Comparison of ENCODE assay signal across 10 mouse cellular contexts in the genomic region with DNA sequence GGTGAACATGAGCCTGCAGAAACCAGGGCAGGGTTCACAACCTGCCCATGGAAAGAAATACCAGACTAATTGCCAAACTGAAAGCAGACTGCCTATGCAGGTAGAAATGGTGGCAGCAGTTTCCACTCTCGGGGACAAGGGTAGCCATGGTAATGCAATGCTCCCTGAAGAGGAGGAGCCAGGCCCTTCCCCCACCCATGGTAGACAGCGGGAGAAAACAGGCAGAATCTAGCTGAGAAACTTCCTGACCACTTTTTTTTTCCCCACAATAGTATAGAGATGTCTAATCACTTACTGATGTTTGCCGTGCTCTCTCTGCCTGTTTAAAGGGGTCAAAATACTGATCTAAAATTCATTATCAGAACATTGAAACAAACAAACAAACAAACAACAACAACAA. TPM values are rescaled to one million over a fixed set of nuclear protein-coding genes. Genes with fewer than 3 reads are reported as not detected.
DNase-seq lines count a peak whose midpoint lies in the region; ATAC-seq and TF ChIP-seq lines count a peak whose summit lies in the region.
"Had no signal": no experiment of that assay in that cellular context is flagged by ENCODE, and none has a peak within 500 bp of the region (broad histone marks: within the 10 kb centered on the region; RNA-seq: fewer than 3 reads in every experiment).

No protein-coding gene starts in this region.

- no peaks in the 10 kb centered on the region for H3K36me3 ChIP-seq in heart, postnatal 0 days (replicated peaks; ENCODE audit: control insufficient read depth, insufficient read depth, low read length)
- peaks cover 0 to 12% of the 10 kb centered on the region in 2 experiments; a peak in 2 of 4 replicates for H3K36me3 ChIP-seq in MEL (ENCODE audit: control insufficient read depth in 1 of 2, insufficient read depth in 2 of 2, low read length in 2 of 2)
- H3K36me3 ChIP-seq in embryonic facial prominence, embryonic 14.5 days (ENCODE audit: control insufficient read depth, insufficient read depth, low read length) = no peaks in the 10 kb centered on the region
- no peaks in the 10 kb centered on the region for H3K36me3 ChIP-seq in liver, adult 2 months (ENCODE audit: control insufficient read depth, insufficient read depth, low read length)

- intact Hi-C loops in left cerebral cortex, postnatal 4 days (cut with DNase I) = no loop called here

- DNase-seq in heart, postnatal 0 days (ENCODE audit: low spot score) = no peak
- no peak for DNase-seq in heart, adult 9 months (ENCODE audit: low spot score in 2 of 2)
- peak; percentile 83 for DNase-seq in MEL (ENCODE audit: low read depth, low spot score)
- DNase-seq in embryonic facial prominence, embryonic 14.5 days (ENCODE audit: low spot score) = no peak
- DNase-seq in liver, adult 2 months (ENCODE audit: extremely low read depth, low read depth, low spot score) = peak; percentile 89
- DNase-seq in left cerebral cortex, postnatal 4 days = no peak
- no peak for DNase-seq in right cerebral cortex, postnatal 4 days
- DNase-seq in layer of hippocampus, adult 18-20 months (ENCODE audit: low spot score in 2 of 2) = no peak
- DNase-seq: cerebellum, adult 9-11 months had no signal

- no peaks in the 10 kb centered on the region for H3K9me3 ChIP-seq in heart, postnatal 0 days (replicated peaks; ENCODE audit: control insufficient read depth, low read length)
- no peaks in the 10 kb centered on the region for H3K9me3 ChIP-seq in MEL (replicated peaks; ENCODE audit: insufficient read depth, low read length)
- H3K9me3 ChIP-seq in embryonic facial prominence, embryonic 14.5 days (ENCODE audit: control insufficient read depth, low read length) = no peaks in the 10 kb centered on the region
- H3K9me3 ChIP-seq: megakaryocyte, embryonic 14.5 days had no signal

- peak overlapping the region; percentile 14; the same call in 1 of the 2 replicates for H3K4me2 ChIP-seq in heart, postnatal 0 days (ENCODE audit: low read depth, low read length)
- H3K4me2 ChIP-seq in embryonic facial prominence, embryonic 14.5 days (ENCODE audit: low read depth, low read length) = peak overlapping the region; percentile 23; the same call in 1 of the 2 replicates

- no peak for TF ChIP-seq EP300 in heart, postnatal 0 days (IDR thresholded peaks at IDR 0.05; ENCODE audit: low read depth)
- no peak for TF ChIP-seq EP300 in MEL (IDR thresholded peaks at IDR 0.05; ENCODE audit: low read depth in 1 of 2, low read length in 2 of 2)

- peak overlapping the region; percentile 50 for H3K27ac ChIP-seq in heart, postnatal 0 days (ENCODE audit: low read depth)
- peak overlapping the region; percentile 89 for H3K27ac ChIP-seq in MEL (ENCODE audit: control insufficient read depth, low read depth, low read length)
- H3K27ac ChIP-seq in embryonic facial prominence, embryonic 14.5 days (replicated peaks; ENCODE audit: low read depth, low read length) = no peak overlapping the region
- peak overlapping the region; percentile 67 for H3K27ac ChIP-seq in liver, adult 2 months (replicated peaks; ENCODE audit: insufficient read depth, low read depth, low read length)

- ATAC-seq in heart, postnatal 0 days (ENCODE audit: insufficient read depth, low read depth) = peak; percentile 53
- peak; percentile 47; the same call in 1 of the 2 replicates for ATAC-seq in embryonic facial prominence, embryonic 14.5 days (ENCODE audit: low read depth)

- TF ChIP-seq POLR2A in MEL (IDR thresholded peaks at IDR 0.05; ENCODE audit: control insufficient read depth in 1 of 2, insufficient read depth in 1 of 2, low read depth in 1 of 2, low read length in 2 of 2, poor library complexity in 1 of 2) = no peak
- no peak for TF ChIP-seq POLR2A in liver, adult 2 months (IDR thresholded peaks at IDR 0.05; ENCODE audit: extremely low read depth, insufficient read depth, low read length)

- H3K27me3 ChIP-seq in heart, postnatal 0 days (ENCODE audit: control insufficient read depth, insufficient read depth, low read length) = no peaks in the 10 kb centered on the region
- no peaks in the 10 kb centered on the region for H3K27me3 ChIP-seq in MEL (ENCODE audit: control insufficient read depth in 1 of 2, insufficient read depth in 2 of 2, low read length in 2 of 2)
- no peaks in the 10 kb centered on the region for H3K27me3 ChIP-seq in embryonic facial prominence, embryonic 14.5 days (replicated peaks; ENCODE audit: control insufficient read depth, insufficient read depth, low read length)
- no peaks in the 10 kb centered on the region for H3K27me3 ChIP-seq in liver, adult 2 months (ENCODE audit: control insufficient read depth, insufficient read depth, low read length)

- no peak overlapping the region for H3K9ac ChIP-seq in heart, postnatal 0 days (replicated peaks; ENCODE audit: low read depth, low read length)
- H3K9ac ChIP-seq in MEL (ENCODE audit: control insufficient read depth, low read depth, low read length, poor library complexity, severe bottlenecking) = peak overlapping the region; percentile 71
- no peak overlapping the region for H3K9ac ChIP-seq in embryonic facial prominence, embryonic 14.5 days (ENCODE audit: low read depth, low read length)
- peak overlapping the region; percentile 11; the same call in 1 of the 2 replicates for H3K9ac ChIP-seq in liver, adult 2 months (ENCODE audit: low read depth, low read length)

- no peak overlapping the region for H3K4me3 ChIP-seq in heart, postnatal 0 days (ENCODE audit: low read depth, low read length)
- H3K4me3 ChIP-seq in MEL (ENCODE audit: control insufficient read depth in 1 of 2, insufficient read depth in 1 of 2, low read depth in 2 of 2, low read length in 2 of 2) = peak overlapping the region; percentile 51 to 71
- no peak overlapping the region for H3K4me3 ChIP-seq in embryonic facial prominence, embryonic 14.5 days (ENCODE audit: low read depth, low read length)
- no peak overlapping the region for H3K4me3 ChIP-seq in liver, adult 2 months (ENCODE audit: insufficient read depth, low read depth, low read length)

- H3K79me2 ChIP-seq in MEL (ENCODE audit: control insufficient read depth, insufficient read depth, low read length, poor library complexity) = no peaks in the 10 kb centered on the region; the same call in 1 of the 2 replicates
- no peaks in the 10 kb centered on the region for H3K79me2 ChIP-seq in liver, adult 2 months (ENCODE audit: control insufficient read depth, insufficient read depth, low read length)

- no peak for TF ChIP-seq RAD21 in MEL (IDR thresholded peaks at IDR 0.05; ENCODE audit: low read depth, low read length)

- no peak for TF ChIP-seq CTCF in heart, postnatal 0 days (IDR thresholded peaks at IDR 0.05; ENCODE audit: low read depth)
- no peak for TF ChIP-seq CTCF in MEL (IDR thresholded peaks at IDR 0.05 in 2 of 3, conservative IDR thresholded peaks at IDR 0.05 in 1 of 3; ENCODE audit: control insufficient read depth in 1 of 3, insufficient read depth in 1 of 3, low read depth in 2 of 3, low read length in 3 of 3, poor library complexity in 1 of 3, severe bottlenecking in 1 of 3)
- TF ChIP-seq CTCF in liver, adult 2 months (IDR thresholded peaks at IDR 0.05; ENCODE audit: low read depth, low read length) = no peak

- H3K4me1 ChIP-seq in heart, postnatal 0 days (ENCODE audit: control insufficient read depth, insufficient read depth) = peaks cover 11% of the 10 kb centered on the region
- H3K4me1 ChIP-seq in MEL (ENCODE audit: control insufficient read depth in 1 of 2, insufficient read depth in 2 of 2, low read length in 2 of 2) = peaks cover 0 to 11% of the 10 kb centered on the region in 2 experiments; a peak in 2 of 4 replicates
- H3K4me1 ChIP-seq in embryonic facial prominence, embryonic 14.5 days (ENCODE audit: control insufficient read depth, insufficient read depth, low read length) = peaks cover 7% of the 10 kb centered on the region; the same call in 1 of the 2 replicates
- H3K4me1 ChIP-seq in liver, adult 2 months (ENCODE audit: control insufficient read depth, insufficient read depth, low read length) = peaks cover 5% of the 10 kb centered on the region; the same call in 1 of the 2 replicates

- 31% methylated on average over 3 of the region's 3 CpGs for WGBS in heart, postnatal 0 days
- WGBS in embryonic facial prominence, embryonic 14.5 days = 10% methylated on average over 3 of the region's 3 CpGs
- WGBS in liver, adult 2 months = 5% methylated on average over 3 of the region's 3 CpGs

TF ChIP-seq in MEL, 35 proteins besides CTCF, POLR2A, EP300 and RAD21:
- TF ChIP-seq SIN3A (IDR thresholded peaks at IDR 0.05; ENCODE audit: low read length) (0 out of 2 replicates have a peak, but pooled peaks have one; percentile 1), CHD2 (IDR thresholded peaks at IDR 0.05; ENCODE audit: low read length) (peak; percentile 16; the same call in 1 of the 2 replicates), GATA1 (IDR thresholded peaks at IDR 0.05; ENCODE audit: low read depth, low read length) (no peak), E2F4 (IDR thresholded peaks at IDR 0.05; ENCODE audit: borderline replicate concordance, low read depth, low read length) (peak; percentile 8; the same call in 1 of the 2 replicates), ZNF384 (IDR thresholded peaks at IDR 0.05; ENCODE audit: low read depth, low read length) (peak; percentile 85)

RNA-seq across cellular contexts. Expression of gene Trim2, which starts 17.8 kb away (rescaled TPM):
- 6.1 and 11.0 TPM in 2 replicates for total RNA-seq in heart, postnatal 0 days (2014; rRNA removed; ENCODE audit: low replicate concordance)
- 4.9 and 6.0 TPM in 2 replicates for polyA plus RNA-seq in heart, postnatal 0 days (2015; fragmentation: Nextera tagmentation; extraction: Ambion mirVana)
- total RNA-seq in MEL (2012; rRNA removed) = 1.7 and 2.8 TPM in 2 replicates
- 1 to 10 TPM in 1 of 2 experiments, not detected in 1; 4.4 TPM for polyA plus RNA-seq in MEL (2012; ENCODE audit: insufficient read depth in 1 of 2, insufficient read length in 2 of 2, low read depth in 1 of 2, low replicate concordance in 2 of 2, missing spikeins in 1 of 2)
- polyA plus RNA-seq in embryonic facial prominence, embryonic 14.5 days (2014; fragmentation: Nextera tagmentation; extraction: Ambion mirVana) = 24.9 and 26.7 TPM in 2 replicates
- total RNA-seq in liver, adult 2 months (2014; rRNA removed) = 10.0 and 11.1 TPM in 2 replicates
- polyA plus RNA-seq in liver, adult 2 months (2012; rRNA removed) = 26.3 and 27.4 TPM in 2 replicates
- 100 to 1,000 TPM; 331 to 352 TPM for total RNA-seq in left cerebral cortex, postnatal 4 days (2021)
- total RNA-seq in layer of hippocampus, adult 18-20 months (2021) = 100 to 1,000 TPM; 438 to 456 TPM

Comparison
In these comparisons a context has a peak if more than half of its experiments do, and no peak if none do; other contexts are left out.
1. DNase-seq: peak in MEL (single experiment) and liver, adult 2 months (single experiment); none in heart, postnatal 0 days (single experiment), heart, adult 9 months (0 of 2), embryonic facial prominence, embryonic 14.5 days (single experiment), left cerebral cortex, postnatal 4 days (single experiment), right cerebral cortex, postnatal 4 days (single experiment) and layer of hippocampus, adult 18-20 months (0 of 2).
2. H3K4me3 ChIP-seq: peak in MEL (2 of 2); none in heart, postnatal 0 days (single experiment), embryonic facial prominence, embryonic 14.5 days (single experiment) and liver, adult 2 months (single experiment).
3. H3K9ac ChIP-seq: peak in MEL (single experiment) and liver, adult 2 months (single experiment); none in heart, postnatal 0 days (single experiment) and embryonic facial prominence, embryonic 14.5 days (single experiment).
4. RNA of gene Trim2, which starts 17.8 kb away (total RNA-seq): 438 to 456 TPM in layer of hippocampus, adult 18-20 months and 331 to 352 TPM in left cerebral cortex, postnatal 4 days; 10.0 to 11.1 TPM in liver, adult 2 months, 6.1 to 11.0 TPM in heart, postnatal 0 days and 1.7 to 2.8 TPM in MEL; every median in the first group is over 10 times any median in the second.